Mouse (Mus musculus) cortical plate, adult 2 months (tissue): Measurements from ENCODE around the gene Nek4.

Experiments used
- CTCF ChIP-seq: fragments of 200-500 bp; IDR thresholded peaks from 2 replicates; pipeline ENCODE4 v1.5.1; 2011; ENCODE audit warnings: mild to moderate bottlenecking, control low read depth, low read length; ENCODE audit not compliant: insufficient read depth; ENCODE audit errors: extremely low read depth
- POLR2A ChIP-seq: fragments of 200-500 bp; IDR thresholded peaks from 2 replicates; pipeline ENCODE4 v1.6.1; 2011; ENCODE audit warnings: mild to moderate bottlenecking, low read length, control low read depth; ENCODE audit not compliant: insufficient read depth; ENCODE audit errors: extremely low read depth

- TF ChIP-seq CTCF: no peak
- no peak for TF ChIP-seq POLR2A
These were observed 1.2 kb upstream of the Nek4 start for GRCm38 (mm10) chr14:30949986-30950385.
